Mouse (Mus musculus): ENCODE measurements around the gene Pigo. TPM values are rescaled to one million over a fixed set of nuclear protein-coding genes. Genes with fewer than 3 reads are reported as not detected.
"Not testable (repeated sequence)": the region's sequence is repeated elsewhere in the genome, so short reads cannot be mapped to it uniquely, and the experiment has no call there.

Gene Pigo
- polyA plus RNA-seq, 1 experiment from 2014 or later, result 21.7 TPM

- WGBS, result 78% methylated on average over 12 of the region's 12 CpGs
- no peaks in the 10 kb centered on the region; the same call in 1 of the 2 replicates for H3K36me3 ChIP-seq (ENCODE audit: control insufficient read depth, insufficient read depth, low read length)
- H3K4me3 ChIP-seq (ENCODE audit: low read depth, low read length), result no peak overlapping the region
- no peaks in the 10 kb centered on the region for H3K9me3 ChIP-seq (ENCODE audit: control insufficient read depth, low read length)
- H3K27ac ChIP-seq (replicated peaks; ENCODE audit: low read depth, low read length), result no peak overlapping the region
- DNase-seq (ENCODE audit: low spot score), result no peak
- H3K4me1 ChIP-seq (ENCODE audit: control insufficient read depth, insufficient read depth, low read length), result peaks cover 2% of the 10 kb centered on the region; the same call in 1 of the 2 replicates
- no peaks in the 10 kb centered on the region for H3K27me3 ChIP-seq (ENCODE audit: control insufficient read depth, insufficient read depth, low read length)
- ATAC-seq (ENCODE audit: insufficient number of reproducible peaks, low FRiP score, low TSS enrichment, low read depth), result no peak
- H3K4me2 ChIP-seq (ENCODE audit: low read depth, severe bottlenecking), result no peak overlapping the region
- no peak overlapping the region for H3K9ac ChIP-seq (ENCODE audit: low read length)
Observed at GRCm38 (mm10) chr4:43002756-43003439, 22.7 kb downstream of the Pigo start.

GRCm38 (mm10) chr4:43001272-43001671 is 24.3 kb downstream of the Pigo start:
- Histone ChIP-seq H3K4me3 (ENCODE audit: low read depth, low read length) (no peak overlapping the region), H3K27me3 (ENCODE audit: control insufficient read depth, insufficient read depth, low read length) (no peaks in the 10 kb centered on the region), H3K4me2 (ENCODE audit: low read depth, severe bottlenecking) (no peak overlapping the region), H3K27ac (replicated peaks; ENCODE audit: low read depth, low read length) (no peak overlapping the region; the same call in 1 of the 2 replicates), H3K36me3 (ENCODE audit: control insufficient read depth, insufficient read depth, low read length) (no peaks in the 10 kb centered on the region), H3K4me1 (ENCODE audit: control insufficient read depth, insufficient read depth, low read length) (peaks cover 2% of the 10 kb centered on the region; the same call in 1 of the 2 replicates), H3K9ac (ENCODE audit: low read length) (no peak overlapping the region), H3K9me3 (ENCODE audit: control insufficient read depth, low read length) (no peaks in the 10 kb centered on the region)
- no peak for DNase-seq (ENCODE audit: low spot score)
- ATAC-seq (ENCODE audit: insufficient number of reproducible peaks, low FRiP score, low TSS enrichment, low read depth), result no peak
- WGBS, result 89% methylated on average over 2 of the region's 2 CpGs

GRCm38 (mm10) chr4:43000141-43000986 is 25.3 kb downstream of the Pigo start, which contains the start of gene Vcp:
Gene Vcp (minus strand): TSS chr4:43000507.
- DNase-seq (ENCODE audit: low spot score), result peak; percentile 99
- H3K9me3 ChIP-seq (ENCODE audit: control insufficient read depth, low read length); H3K4me1 ChIP-seq (ENCODE audit: control insufficient read depth, insufficient read depth, low read length); H3K36me3 ChIP-seq (ENCODE audit: control insufficient read depth, insufficient read depth, low read length); H3K27me3 ChIP-seq (ENCODE audit: control insufficient read depth, insufficient read depth, low read length): not testable (repeated sequence)
- Histone ChIP-seq H3K27ac (replicated peaks; ENCODE audit: low read depth, low read length) (peak within 1 kb of the TSS; percentile 98), H3K4me2 (ENCODE audit: low read depth, severe bottlenecking) (peak within 1 kb of the TSS; percentile 82), H3K4me3 (ENCODE audit: low read depth, low read length) (peak within 1 kb of the TSS; percentile 97), H3K9ac (ENCODE audit: low read length) (peak within 1 kb of the TSS; percentile 95)
- peak; percentile 97 for ATAC-seq (ENCODE audit: insufficient number of reproducible peaks, low FRiP score, low TSS enrichment, low read depth)
- whole genome bisulfite sequencing, result under 1% methylated on average over 46 of the region's 56 CpGs

- Histone ChIP-seq H3K9ac (ENCODE audit: low read length) (peak overlapping the region; percentile 95), H3K4me2 (ENCODE audit: low read depth, severe bottlenecking) (peak overlapping the region; percentile 82), H3K4me3 (ENCODE audit: low read depth, low read length) (peak overlapping the region; percentile 97), H3K9me3 (ENCODE audit: control insufficient read depth, low read length) (no peaks in the 10 kb centered on the region), H3K27ac (replicated peaks; ENCODE audit: low read depth, low read length) (peak overlapping the region; percentile 98), H3K36me3 (ENCODE audit: control insufficient read depth, insufficient read depth, low read length) (peaks cover 3% of the 10 kb centered on the region; the same call in 1 of the 2 replicates), H3K4me1 (ENCODE audit: control insufficient read depth, insufficient read depth, low read length) (peaks cover 2% of the 10 kb centered on the region; the same call in 1 of the 2 replicates), H3K27me3 (ENCODE audit: control insufficient read depth, insufficient read depth, low read length) (no peaks in the 10 kb centered on the region)
- peak; percentile 85 for DNase-seq (ENCODE audit: low spot score)
- ATAC-seq (ENCODE audit: insufficient number of reproducible peaks, low FRiP score, low TSS enrichment, low read depth), result peak; percentile 77
- under 1% methylated on average over 50 of the region's 51 CpGs for WGBS
Observed at GRCm38 (mm10) chr4:42999451-43000140, 26.0 kb downstream of the Pigo start.

GRCm38 (mm10) chr4:42998022-42998421 is 27.6 kb downstream of the Pigo start:
- H3K36me3 ChIP-seq (ENCODE audit: control insufficient read depth, insufficient read depth, low read length), result peaks cover 6% of the 10 kb centered on the region
- no peak for ATAC-seq (ENCODE audit: insufficient number of reproducible peaks, low FRiP score, low TSS enrichment, low read depth)
- H3K9ac ChIP-seq (ENCODE audit: low read length), result no peak overlapping the region
- no peak overlapping the region; the same call in 1 of the 2 replicates for H3K4me3 ChIP-seq (ENCODE audit: low read depth, low read length)
- H3K9me3 ChIP-seq (ENCODE audit: control insufficient read depth, low read length), result no peaks in the 10 kb centered on the region
- H3K27ac ChIP-seq (replicated peaks; ENCODE audit: low read depth, low read length), result no peak overlapping the region
- no peak for DNase-seq (ENCODE audit: low spot score)
- H3K4me1 ChIP-seq (ENCODE audit: control insufficient read depth, insufficient read depth, low read length), result peaks cover 2% of the 10 kb centered on the region; the same call in 1 of the 2 replicates
- H3K4me2 ChIP-seq (ENCODE audit: low read depth, severe bottlenecking), result peak overlapping the region; percentile 82; the same call in 1 of the 2 replicates
- 89% methylated on average over 2 of the region's 2 CpGs for WGBS
- H3K27me3 ChIP-seq (ENCODE audit: control insufficient read depth, insufficient read depth, low read length), result no peaks in the 10 kb centered on the region

GRCm38 (mm10) chr4:42988296-42988695 is 37.3 kb downstream of the Pigo start:
- DNase-seq (ENCODE audit: low spot score) (no peak), ATAC-seq (ENCODE audit: insufficient number of reproducible peaks, low FRiP score, low TSS enrichment, low read depth) (no peak)
- no peak overlapping the region for H3K4me2 ChIP-seq (ENCODE audit: low read depth, severe bottlenecking)
- no peak overlapping the region for H3K27ac ChIP-seq (replicated peaks; ENCODE audit: low read depth, low read length)
- H3K9ac ChIP-seq (ENCODE audit: low read length), result no peak overlapping the region
- 82% methylated on average over 1 of the region's 1 CpGs for WGBS
- no peak overlapping the region for H3K4me3 ChIP-seq (ENCODE audit: low read depth, low read length)
- H3K36me3 ChIP-seq (ENCODE audit: control insufficient read depth, insufficient read depth, low read length), result peaks cover 36% of the 10 kb centered on the region
- H3K27me3 ChIP-seq (ENCODE audit: control insufficient read depth, insufficient read depth, low read length), result no peaks in the 10 kb centered on the region
- no peaks in the 10 kb centered on the region for H3K4me1 ChIP-seq (ENCODE audit: control insufficient read depth, insufficient read depth, low read length)
- H3K9me3 ChIP-seq (ENCODE audit: control insufficient read depth, low read length), result no peaks in the 10 kb centered on the region

GRCm38 (mm10) chr4:42980467-42980866 is 45.2 kb downstream of the Pigo start:
- not testable (repeated sequence) for H3K9ac ChIP-seq (ENCODE audit: low read length); ATAC-seq (ENCODE audit: insufficient number of reproducible peaks, low FRiP score, low TSS enrichment, low read depth); H3K9me3 ChIP-seq (ENCODE audit: control insufficient read depth, low read length); H3K27ac ChIP-seq (replicated peaks; ENCODE audit: low read depth, low read length); H3K4me3 ChIP-seq (ENCODE audit: low read depth, low read length); H3K4me2 ChIP-seq (ENCODE audit: low read depth, severe bottlenecking); DNase-seq (ENCODE audit: low spot score); H3K27me3 ChIP-seq (ENCODE audit: control insufficient read depth, insufficient read depth, low read length); H3K4me1 ChIP-seq (ENCODE audit: control insufficient read depth, insufficient read depth, low read length)
- H3K36me3 ChIP-seq (ENCODE audit: control insufficient read depth, insufficient read depth, low read length), result peaks cover 12% of the 10 kb centered on the region
- WGBS, result 85% methylated on average over 7 of the region's 8 CpGs

- H3K36me3 ChIP-seq (ENCODE audit: control insufficient read depth, insufficient read depth, low read length), result peaks cover 6% of the 10 kb centered on the region
- no peak overlapping the region for H3K9ac ChIP-seq (ENCODE audit: low read length)
- H3K9me3 ChIP-seq (ENCODE audit: control insufficient read depth, low read length), result no peaks in the 10 kb centered on the region
- ATAC-seq (ENCODE audit: insufficient number of reproducible peaks, low FRiP score, low TSS enrichment, low read depth) (no peak), DNase-seq (ENCODE audit: low spot score) (no peak)
- H3K27ac ChIP-seq (replicated peaks; ENCODE audit: low read depth, low read length), result no peak overlapping the region
- 91% methylated on average over 4 of the region's 4 CpGs for WGBS
- no peaks in the 10 kb centered on the region for H3K4me1 ChIP-seq (ENCODE audit: control insufficient read depth, insufficient read depth, low read length)
- H3K4me2 ChIP-seq (ENCODE audit: low read depth, severe bottlenecking), result no peak overlapping the region
- no peaks in the 10 kb centered on the region for H3K27me3 ChIP-seq (ENCODE audit: control insufficient read depth, insufficient read depth, low read length)
- no peak overlapping the region for H3K4me3 ChIP-seq (ENCODE audit: low read depth, low read length)
Observed at GRCm38 (mm10) chr4:42978062-42978461, 47.6 kb downstream of the Pigo start.
